Mouse (Mus musculus) megakaryocyte, adult 5-6 weeks (primary cell): ENCODE measurements around the gene Grm3. TPM values are rescaled to one million over a fixed set of nuclear protein-coding genes. Genes with fewer than 3 reads are reported as not detected.

ENCODE experiments used
- ATAC-seq: 2 replicates; pipeline ENCODE4 v1.8.0; 2016; ENCODE audit warnings: mild to moderate bottlenecking, inconsistent platforms; ENCODE audit not compliant: poor library complexity, severe bottlenecking
- total RNA-seq, 2 experiments: library from RNA; stranded (forward) in 1 of 2; stranded (reverse) in 1 of 2; fragments of 153-499, 151-499 nt in 1 of 2; fragments of 221-1000, 200-1000 nt in 1 of 2; gene quantifications; 2 replicates each; pipeline versions ENCODE4 v1.2.3 to v1.2.4; 2015 to 2017

Grm3 gene
- not detected in 2 replicates for total RNA-seq (2015)
- not detected in 2 replicates for total RNA-seq (2017)

GRCm38 (mm10) chr5:9724956-9725600, at the start of gene Grm3:
Gene Grm3, minus strand, starts transcription at chr5:9725170.
- ATAC-seq = no peak

- no peak for ATAC-seq
Measured at GRCm38 (mm10) chr5:9755751-9756150, 30.8 kb upstream of the Grm3 start.

DNA sequence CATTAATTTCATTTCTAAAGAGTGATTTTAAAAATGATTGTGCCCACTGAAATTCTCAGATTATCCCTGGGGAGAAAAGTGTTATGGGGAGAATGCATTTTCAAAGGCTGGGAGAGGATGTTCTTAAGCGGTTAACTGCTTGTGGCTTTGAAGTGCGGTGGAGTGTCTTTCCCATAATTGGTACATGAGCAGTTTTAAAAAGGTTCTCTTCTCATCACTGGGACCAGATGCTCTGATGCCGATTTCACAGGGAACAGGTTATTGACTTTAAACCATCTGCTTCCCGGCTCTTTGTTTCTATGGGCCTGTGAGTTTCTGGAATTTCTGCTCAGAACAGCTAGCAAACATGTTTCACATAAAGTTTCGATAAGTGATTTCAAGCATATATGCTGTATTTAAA, 23.2 kb upstream of the Grm3 start:
- ATAC-seq = no peak

GRCm38 (mm10) chr5:9744120-9744519, 19.1 kb upstream of the Grm3 start:
- no peak for ATAC-seq

- no peak for ATAC-seq
Measured at GRCm38 (mm10) chr5:9725601-9726268, 765 bp upstream of the Grm3 start.

GRCm38 (mm10) chr5:9724287-9724955, 549 bp downstream of the Grm3 start:
- no peak for ATAC-seq

GRCm38 (mm10) chr5:9721136-9721535, 3.8 kb downstream of the Grm3 start:
- no peak for ATAC-seq

DNA sequence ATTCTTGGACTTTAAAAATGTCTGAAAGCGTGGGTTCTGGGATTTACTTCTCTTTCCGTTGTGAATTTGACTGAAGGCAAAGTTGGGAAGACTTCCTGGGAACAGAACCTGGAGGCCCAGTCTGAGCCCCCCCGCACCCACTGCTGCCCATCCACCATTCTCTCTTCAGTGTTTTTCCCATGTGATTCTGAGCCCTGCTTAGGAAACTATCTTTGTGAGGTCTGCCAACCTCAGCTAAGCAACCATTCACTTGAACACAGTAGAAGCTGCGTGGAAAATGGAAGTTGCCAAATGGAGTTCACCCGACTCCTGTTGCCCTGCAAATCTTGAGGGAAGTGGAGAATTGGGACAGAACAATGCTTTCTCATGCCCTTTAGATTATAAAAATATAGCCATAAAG, 8.7 kb downstream of the Grm3 start:
- no peak for ATAC-seq

DNA sequence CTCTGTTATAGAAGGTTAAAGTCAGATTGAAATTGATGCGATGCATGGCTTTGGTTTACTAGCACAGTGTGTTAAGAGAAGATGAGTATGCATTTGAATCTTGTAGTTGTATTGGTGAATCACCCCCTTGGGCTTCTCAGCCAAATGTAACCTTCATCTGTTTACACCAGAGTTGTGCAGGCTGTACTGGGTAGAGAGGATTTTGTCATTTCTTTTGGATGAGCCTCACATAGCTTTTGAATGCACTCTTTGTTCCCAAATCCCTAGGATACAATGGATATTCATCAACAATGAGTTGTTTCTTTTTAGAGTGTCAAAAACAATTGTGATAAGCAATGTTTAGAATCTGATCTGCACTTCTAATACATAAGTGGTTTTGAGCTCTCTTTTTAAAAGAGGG, 17.9 kb downstream of the Grm3 start:
- no peak for ATAC-seq

DNA sequence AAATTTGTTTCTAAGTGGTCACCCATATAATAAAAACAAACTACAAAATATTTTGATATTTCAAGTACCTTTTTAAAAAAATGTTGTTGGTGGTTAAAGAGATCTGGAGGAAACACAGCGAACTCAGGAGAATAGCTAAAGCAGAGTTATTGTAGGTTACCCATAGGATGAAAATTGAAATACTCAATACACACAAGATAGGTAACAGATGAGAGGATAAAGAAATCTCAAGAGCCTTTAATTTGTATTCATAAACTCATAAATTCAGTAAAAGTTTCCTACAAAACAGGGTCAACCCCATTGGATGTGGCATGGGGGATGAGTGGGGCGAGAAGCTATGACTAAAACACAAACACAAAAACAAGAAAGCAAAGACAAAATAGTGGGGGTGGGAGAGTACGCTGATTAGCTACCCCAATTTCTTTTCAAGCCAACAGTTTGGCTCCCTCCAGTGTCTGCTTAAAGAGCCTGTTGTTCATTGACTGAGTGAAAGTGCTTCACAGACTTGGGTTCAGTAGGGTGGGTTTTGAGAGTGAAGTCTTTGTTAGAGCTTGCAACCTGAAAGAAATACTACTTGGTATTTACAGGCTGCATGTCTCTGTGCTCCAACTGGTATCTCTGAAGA, 21.5 kb downstream of the Grm3 start:
- ATAC-seq = no peak

GRCm38 (mm10) chr5:9702656-9703384, 22.1 kb downstream of the Grm3 start:
- no peak for ATAC-seq

- ATAC-seq = no peak
Measured at GRCm38 (mm10) chr5:9692333-9692732, 32.6 kb downstream of the Grm3 start.

DNA sequence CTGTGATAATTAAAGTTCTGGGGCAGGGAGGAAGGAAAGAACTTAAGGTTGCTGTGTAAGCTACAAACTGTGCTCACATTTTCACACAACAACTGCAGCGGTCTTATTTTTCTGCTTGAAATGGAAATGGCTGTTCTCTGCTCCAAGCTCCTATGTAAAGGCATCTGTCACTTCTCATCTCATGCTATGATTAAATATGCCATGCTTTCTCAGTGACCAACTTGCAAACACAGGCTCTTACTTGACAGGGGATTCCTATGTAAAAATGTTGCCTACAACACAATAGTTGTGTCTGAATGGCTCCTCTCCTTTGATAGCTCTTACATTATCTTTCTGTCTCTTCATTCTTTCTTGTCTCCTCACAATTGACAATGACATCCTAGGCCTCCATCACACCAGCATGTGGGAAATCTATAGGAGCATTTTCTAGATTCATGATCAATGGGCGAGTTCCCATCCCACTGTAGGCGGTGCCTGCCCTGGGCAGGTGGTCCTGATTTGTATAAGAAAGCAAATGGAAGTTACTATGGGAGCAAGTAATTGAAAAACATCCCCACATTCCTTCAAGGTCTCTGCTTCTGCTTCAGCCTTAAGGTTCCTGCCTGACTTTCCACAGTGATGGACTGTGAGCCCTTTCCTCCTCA, 34.2 kb downstream of the Grm3 start:
- ATAC-seq = no peak

GRCm38 (mm10) chr5:9690192-9690591, 34.8 kb downstream of the Grm3 start:
- no peak for ATAC-seq

- ATAC-seq = no peak
Measured at GRCm38 (mm10) chr5:9683204-9683603, 41.8 kb downstream of the Grm3 start.

DNA sequence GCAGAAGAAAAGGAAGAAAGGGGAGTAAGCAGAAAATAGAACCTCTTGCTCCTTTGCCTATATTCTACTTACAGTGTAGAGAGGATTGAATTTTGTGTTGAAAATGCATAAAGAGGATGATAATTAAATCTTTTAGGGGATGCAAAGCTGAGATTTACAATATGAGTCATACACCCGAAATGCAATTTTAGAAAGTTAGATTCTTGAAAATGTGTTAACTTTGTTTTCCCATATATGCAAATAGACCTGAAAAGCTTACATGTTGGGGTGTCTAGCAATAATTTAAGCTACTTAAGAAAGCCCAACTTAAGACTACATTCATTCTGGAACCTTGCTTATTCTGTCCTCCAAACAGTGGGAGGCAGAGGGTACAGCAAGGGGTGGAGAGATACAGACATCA, 56.0 kb downstream of the Grm3 start:
- no peak for ATAC-seq

- no peak for ATAC-seq
Measured at GRCm38 (mm10) chr5:9663416-9663815, 61.6 kb downstream of the Grm3 start.

GRCm38 (mm10) chr5:9661870-9662589, 62.9 kb downstream of the Grm3 start:
- no peak for ATAC-seq

DNA sequence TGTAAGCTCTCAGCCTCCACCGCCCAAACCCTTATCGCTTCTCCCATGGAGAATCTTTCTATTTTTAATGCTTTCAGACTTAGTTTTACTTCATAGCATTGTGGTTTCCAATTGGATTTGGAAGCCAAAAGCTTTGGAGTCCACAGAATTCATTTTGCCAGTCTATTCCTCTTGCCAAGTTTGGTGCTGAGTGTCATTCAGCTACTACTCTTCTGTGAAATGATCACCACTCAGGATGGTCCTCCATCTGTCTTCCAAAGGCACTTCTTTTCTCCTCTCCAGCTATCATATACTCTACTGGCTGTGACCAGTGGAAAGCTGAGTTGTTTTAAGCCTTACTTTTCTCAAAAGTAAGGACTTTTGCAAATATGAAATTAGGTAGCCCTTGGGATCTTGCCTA, 86.4 kb downstream of the Grm3 start:
- no peak for ATAC-seq

DNA sequence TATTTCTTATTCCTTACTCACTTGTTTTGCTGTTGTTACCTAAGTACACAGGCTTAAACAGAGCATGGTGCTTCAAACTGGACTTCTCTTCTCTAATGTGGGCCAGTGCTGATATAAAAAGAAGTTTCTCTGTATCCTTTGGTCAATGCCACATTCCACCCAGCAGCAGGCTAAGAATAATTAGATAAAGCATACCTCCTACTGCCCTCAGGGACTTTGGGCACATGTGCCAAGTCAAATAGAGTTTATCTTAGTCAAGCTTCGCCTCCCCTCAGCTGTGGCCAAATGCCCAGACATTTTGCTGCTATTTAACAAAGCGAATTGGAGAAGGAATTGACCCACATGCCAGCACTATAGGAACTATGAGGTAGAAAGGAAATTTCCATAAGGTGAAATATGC, 97.8 kb downstream of the Grm3 start:
- ATAC-seq = no peak
